Mouse (Mus musculus): ENCODE measurements around the gene Elf3. TPM values are rescaled to one million over a fixed set of nuclear protein-coding genes. Genes with fewer than 3 reads are reported as not detected.

Gene Elf3
- 0.70 and 1.2 TPM in 2 replicates for polyA plus RNA-seq (2012; rRNA removed)

GRCm38 (mm10) chr1:135258380-135259127 is at the start of gene Elf3:
Gene Elf3 (minus strand): TSS chr1:135258568.

GRCm38 (mm10) chr1:135283826-135284291 is 25.5 kb upstream of the Elf3 start, which contains the start of gene Rnpep:
Gene Rnpep (minus strand): TSS chr1:135284084.

Other genes with a start within 250 kb of the Elf3 start
- 0.11 and 0.45 TPM in 2 replicates for gene Lgr6, start 153.3 kb downstream of the Elf3 start, polyA plus RNA-seq (2012; rRNA removed)
- 2.1 and 2.3 TPM in 2 replicates for gene Ptpn7, start 125.9 kb downstream of the Elf3 start, polyA plus RNA-seq (2012; rRNA removed)
- 82.5 and 97.0 TPM in 2 replicates for gene Arl8a, start 111.7 kb downstream of the Elf3 start, polyA plus RNA-seq (2012; rRNA removed)
- gene Gpr37l1, start 90.9 kb downstream of the Elf3 start, polyA plus RNA-seq (2012; rRNA removed), result 0.02 TPM in 1 of 2 replicates, not detected in the other
- gene Rnpep, start 25.5 kb upstream of the Elf3 start, polyA plus RNA-seq (2012; rRNA removed), result 40.7 and 48.9 TPM in 2 replicates
- gene Timm17a, start 55.2 kb upstream of the Elf3 start, polyA plus RNA-seq (2012; rRNA removed), result 52.6 and 54.9 TPM in 2 replicates
- 0.63 and 0.83 TPM in 2 replicates for gene Lmod1, start 66.2 kb upstream of the Elf3 start, polyA plus RNA-seq (2012; rRNA removed)
- gene Shisa4, start 116.7 kb upstream of the Elf3 start, polyA plus RNA-seq (2012; rRNA removed), result 29.3 and 35.1 TPM in 2 replicates
- gene Ipo9, start 171.9 kb upstream of the Elf3 start, polyA plus RNA-seq (2012; rRNA removed), result 148 and 188 TPM in 2 replicates

Measured in central nervous system, embryonic 11.5 days (tissue).